Mouse (Mus musculus) naive thymus-derived CD4-positive, alpha-beta T cell, adult 2 months (primary cell): ENCODE measurements around the gene Upf1.
A peak's percentile ranks its signal among the peaks of the same experiment; 100 is the strongest.

Source experiments
- DNase-seq: peaks from one replicate; pipeline ENCODE4 v3.0.0-alpha.2; 2011; ENCODE audit warnings: low read depth

The Upf1 gene

DNA sequence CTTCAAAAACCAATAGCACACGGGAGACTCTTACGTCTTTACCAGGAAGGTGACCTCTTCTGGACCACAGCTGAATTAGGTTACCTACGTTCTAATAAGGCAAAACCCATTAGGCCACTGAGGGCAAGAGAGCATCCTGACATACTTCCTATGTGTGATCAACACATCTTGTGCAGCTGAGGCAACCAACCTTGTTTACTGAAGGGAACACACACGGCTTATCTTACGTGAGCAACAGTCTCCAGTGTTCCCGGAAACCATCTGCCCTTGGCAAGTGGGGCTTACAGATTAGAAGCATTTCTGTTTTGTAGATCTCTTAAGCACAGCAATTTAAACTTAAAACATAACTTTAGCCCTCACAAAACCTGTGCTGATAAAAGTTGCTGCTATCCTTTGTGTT, 25.6 kb downstream of the Upf1 start:
- no peak for DNase-seq

DNA sequence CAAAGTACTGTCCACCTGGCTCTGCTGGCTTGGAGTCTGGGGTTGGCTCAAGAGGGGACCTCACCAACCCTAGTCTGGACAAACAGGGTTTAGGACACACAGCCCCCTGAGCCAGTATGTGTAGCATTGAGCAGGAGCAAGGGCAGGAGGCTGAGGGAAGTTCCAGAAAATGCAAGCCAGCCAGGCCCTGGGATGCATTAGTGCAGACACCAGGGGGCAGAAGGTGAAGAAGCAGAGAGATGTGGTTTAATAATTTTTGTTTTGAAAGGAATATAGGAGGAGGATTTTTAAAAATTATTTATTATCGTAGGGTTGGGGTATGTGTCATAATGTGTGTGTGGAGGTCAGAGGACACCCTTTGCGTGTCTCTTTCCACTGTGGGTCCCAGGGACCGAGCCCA, 29.4 kb downstream of the Upf1 start:
- no peak for DNase-seq

DNA sequence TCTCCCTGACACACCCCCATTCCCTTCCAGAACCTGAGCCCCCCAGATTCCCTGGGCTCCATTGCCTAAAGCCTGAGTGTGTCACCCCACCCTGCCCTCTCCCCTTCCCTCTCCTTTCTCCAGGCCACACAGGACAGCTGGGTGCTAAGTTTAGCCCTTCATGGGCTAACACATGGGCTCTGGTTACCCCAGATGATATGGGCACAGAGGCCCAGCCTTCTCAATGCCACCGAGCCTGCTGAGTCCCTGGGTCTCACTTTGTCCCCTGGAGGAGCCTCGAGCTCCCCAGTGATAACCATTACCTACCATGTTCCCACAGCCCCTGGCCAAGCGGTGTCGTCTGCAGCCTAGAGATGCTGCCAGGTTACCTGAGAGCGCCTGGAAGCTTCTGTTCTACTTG, 35.2 kb downstream of the Upf1 start:
- DNase-seq: no peak

GRCm38 (mm10) chr8:70316511-70317504, 36.3 kb downstream of the Upf1 start:
- DNase-seq: no peak

- DNase-seq: no peak
Observed at GRCm38 (mm10) chr8:70315624-70316510, 37.2 kb downstream of the Upf1 start, which contains the start of gene Cers1. Gene Cers1 (plus strand): TSS chr8:70315775.

DNA sequence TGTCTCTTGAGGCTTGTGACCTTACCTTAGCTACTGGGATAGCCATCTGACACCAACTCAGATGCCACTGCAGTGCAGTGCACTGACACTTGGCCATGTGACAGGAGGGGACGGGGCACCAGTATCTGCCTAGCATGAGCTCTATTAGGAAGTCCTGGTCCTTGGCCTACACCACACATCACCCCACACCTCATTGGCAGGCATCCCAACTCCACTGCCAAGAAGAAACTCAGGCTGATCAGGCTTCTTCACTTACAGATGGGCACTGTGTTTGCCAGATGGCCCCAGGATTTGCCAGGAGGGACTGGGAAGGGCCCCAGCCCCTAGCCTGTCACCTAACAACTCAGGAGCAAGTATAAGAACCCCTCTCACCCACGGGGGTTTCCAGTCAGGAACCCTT, 39.7 kb downstream of the Upf1 start:
- no peak for DNase-seq

DNA sequence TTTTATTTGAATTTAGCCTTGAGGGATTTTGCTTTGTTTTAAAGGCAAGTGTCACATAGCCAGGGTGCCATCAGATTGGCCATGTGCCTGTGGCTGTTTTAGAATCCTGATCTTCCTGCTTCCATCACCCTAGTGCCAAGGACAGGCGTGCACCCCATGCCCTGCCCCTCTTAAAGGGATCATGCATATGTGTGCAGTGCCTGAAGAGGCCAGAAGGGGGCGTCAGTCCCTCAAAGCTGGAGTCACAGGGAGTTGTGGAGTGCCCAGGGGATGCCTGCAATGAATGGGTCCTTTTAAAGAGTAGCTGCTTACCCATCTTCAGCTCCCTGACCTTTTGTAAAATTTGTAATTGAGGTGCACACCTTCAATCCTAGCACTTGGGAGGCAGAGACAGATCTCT, 43.8 kb downstream of the Upf1 start:
- DNase-seq: peak; percentile 54

DNA sequence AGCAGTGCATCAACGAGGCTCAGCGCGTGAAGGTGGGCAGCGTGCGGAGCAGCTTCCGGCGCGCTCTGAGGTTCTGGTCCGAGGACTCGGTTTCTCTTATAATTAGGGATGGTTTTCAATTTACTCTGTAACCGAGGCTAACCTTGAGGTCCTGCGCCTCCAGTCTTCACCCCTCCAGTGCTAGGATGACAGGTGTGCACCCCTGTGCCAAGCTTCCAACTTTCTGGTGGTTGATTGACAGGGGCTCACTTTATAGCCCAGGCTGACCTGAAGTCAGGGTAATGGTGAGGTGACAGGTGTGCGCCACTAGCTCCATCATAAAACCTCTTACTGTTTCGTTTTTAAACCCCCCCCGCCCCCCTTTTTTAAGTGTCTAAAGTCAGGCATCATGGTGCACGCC, 50.2 kb downstream of the Upf1 start:
- DNase-seq: no peak

DNA sequence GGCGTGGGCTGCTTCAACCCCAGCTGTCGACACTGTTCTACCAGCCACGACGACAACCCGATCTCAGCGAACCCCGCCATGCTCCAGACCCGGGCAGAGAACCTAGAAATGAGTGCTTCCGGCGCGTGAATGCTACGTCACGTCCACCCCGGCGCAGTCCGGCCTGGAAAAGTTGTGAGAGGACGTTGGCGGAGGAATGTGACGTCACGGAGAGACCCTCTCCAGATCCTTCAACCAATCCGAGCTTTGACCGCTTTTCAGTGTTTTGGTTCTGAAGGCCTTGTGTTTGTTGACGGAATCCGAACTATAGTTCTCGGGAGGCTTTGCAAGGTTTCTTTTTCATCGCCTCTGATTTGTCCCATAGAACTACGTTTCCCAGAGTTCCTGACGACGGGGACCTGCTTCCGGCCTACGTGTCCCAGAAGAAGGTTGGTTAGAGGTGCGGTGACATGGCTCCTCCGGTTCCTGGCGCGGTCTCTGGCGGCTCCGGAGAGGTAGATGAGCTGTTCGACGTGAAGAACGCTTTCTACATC, 50.7 kb downstream of the Upf1 start, which contains the start of the genes Ddx49 and Cope:
TSS of gene Ddx49 (minus strand) at position 132 of the 533 bp plus-strand sequence.
TSS of gene Cope (plus strand) at position 161 of the 533 bp plus-strand sequence.
- peak; percentile 93 for DNase-seq

DNA sequence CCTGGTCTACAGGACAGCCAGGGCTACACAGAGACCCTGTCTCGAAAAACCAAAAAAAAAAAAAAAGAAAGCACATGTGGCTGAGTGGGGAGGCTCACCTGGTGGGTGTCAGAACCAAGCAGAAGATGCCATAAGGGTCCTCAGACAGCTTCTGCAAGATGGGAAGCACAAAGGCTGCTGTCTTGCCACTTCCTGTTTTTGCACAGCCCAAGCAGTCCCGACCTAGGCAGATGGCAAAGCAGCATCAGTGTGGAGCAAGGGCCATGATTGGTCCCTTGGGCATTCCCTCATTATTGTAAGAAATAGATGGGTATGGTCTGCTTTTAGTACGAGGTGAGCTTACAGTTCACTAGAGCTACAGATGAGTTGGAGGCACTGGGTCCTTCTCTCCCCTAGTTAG, 52.2 kb downstream of the Upf1 start:
- DNase-seq: no peak

- DNase-seq: no peak
Observed at GRCm38 (mm10) chr8:70293988-70294405, 59.1 kb downstream of the Upf1 start.

- DNase-seq: peak; percentile 60
Observed at GRCm38 (mm10) chr8:70286737-70287136, 66.3 kb downstream of the Upf1 start.

DNA sequence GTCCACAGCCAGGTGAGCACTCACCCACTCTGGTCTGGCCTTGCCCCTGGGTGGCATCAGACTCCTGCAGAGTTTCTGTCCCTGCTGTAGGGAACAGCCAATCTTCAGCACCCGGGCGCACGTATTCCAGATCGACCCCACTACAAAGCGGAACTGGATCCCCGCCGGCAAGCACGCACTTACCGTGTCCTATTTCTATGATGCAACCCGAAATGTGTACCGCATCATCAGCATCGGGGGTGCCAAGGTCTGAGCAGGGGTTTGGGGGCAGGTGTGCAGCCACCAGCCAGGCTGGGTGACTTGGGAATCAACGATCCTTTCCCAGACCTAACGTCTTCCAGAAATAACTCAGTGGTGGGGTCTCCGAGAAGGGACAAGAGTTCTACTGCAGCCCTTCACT, 67.8 kb downstream of the Upf1 start:
- no peak for DNase-seq

DNA sequence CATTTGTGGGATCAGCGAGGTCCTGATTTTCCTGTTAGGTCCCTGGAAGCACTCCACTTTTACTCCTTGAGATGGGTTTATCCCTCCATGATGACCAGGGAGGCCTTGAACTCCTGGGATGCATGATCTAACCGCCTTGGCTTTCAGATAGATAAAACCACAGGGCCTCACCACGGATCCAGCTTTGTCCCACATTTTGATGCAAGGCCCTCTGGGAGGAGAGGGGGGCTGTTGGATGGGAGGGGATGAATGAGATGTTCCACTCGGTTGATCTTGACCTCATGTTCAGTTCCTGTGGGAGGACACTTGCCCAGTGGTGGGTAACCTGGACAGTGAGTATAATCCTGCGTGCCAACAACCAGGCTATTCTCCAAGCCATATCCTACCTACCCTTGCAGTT, 68.7 kb downstream of the Upf1 start:
- no peak for DNase-seq

DNA sequence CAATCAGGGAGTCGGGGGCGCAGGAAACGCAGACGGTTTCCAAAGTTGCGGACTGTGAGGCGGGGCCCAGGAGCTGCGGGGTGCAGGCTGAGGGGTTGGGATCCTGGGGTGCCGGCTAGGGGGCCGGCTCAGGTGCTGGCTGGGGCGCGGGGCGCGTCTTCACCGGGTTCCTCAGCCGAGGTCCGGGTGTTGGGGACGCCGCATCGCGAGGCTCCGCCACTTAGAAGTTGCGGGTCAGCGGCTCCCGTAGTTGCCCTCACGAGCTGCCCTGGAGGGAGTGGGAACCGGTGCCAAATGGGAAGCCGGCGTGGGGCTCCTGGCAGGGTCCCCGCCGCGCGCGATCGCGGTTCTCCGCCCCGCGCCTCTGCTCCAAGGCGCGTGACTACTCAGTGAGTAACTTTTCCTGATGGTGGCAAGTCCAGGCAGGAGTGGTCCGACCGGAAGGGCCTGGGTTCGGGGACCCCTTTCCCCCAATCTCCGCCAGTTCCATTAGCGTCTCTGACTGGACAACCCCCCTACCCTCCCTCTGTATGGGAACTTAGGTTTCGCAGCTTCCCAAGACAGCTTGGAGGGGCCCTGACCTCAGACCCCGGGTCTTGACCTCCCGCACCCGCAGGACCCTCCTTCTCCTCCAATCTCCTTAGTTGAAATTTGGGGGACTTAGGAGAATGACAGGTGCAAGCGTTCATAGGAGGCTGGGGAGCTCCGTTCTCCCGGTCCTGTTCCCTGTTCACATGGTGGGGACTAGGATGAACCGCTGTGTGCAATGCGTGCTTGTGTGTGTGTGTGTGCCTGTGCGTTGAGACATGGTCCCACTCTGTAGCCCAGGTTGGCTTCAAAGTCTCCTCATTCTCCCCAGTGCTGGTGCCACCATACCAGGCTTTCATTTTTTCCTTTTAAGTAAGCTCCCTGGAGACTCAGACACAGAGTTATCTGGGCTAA, 69.7 kb downstream of the Upf1 start:
- DNase-seq: peak; percentile 30

DNA sequence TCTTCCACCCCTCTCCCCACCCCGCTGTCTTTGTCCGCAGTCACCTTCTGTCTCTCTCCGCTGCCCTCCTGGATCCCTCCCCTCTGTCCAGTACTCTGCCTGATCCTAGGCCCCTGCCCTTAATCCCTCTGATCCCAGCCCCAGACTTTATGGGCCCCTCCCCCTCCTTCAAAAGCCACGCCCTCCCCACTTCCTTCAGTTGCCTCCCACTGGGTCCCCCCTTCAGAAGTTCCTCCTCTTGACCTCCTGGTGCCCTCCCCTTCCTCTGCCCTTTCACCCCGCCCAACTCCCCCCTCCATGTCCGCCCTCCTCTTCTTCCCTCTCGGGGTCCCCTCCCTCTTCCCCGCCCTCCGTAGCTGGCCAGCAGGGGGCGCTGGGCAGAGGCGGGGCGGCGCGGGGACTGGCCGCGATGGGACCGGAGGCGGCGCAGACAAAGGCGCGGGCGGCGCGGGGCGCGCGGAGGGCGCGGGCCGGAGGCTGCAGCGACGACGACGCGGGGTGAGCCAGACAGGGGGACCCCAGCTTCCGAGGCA, 70.4 kb downstream of the Upf1 start, which contains the start of gene Homer3:
TSS of gene Homer3 (plus strand) at position 225 of the 533 bp plus-strand sequence.
- peak; percentile 89 for DNase-seq
